Mouse (Mus musculus) midbrain, postnatal 0 days (tissue): Measurements from ENCODE around the gene Ano6. TPM values are rescaled to one million over a fixed set of nuclear protein-coding genes. Genes with fewer than 3 reads are reported as not detected.

Experiments
- ATAC-seq: fragments of 200-750 bp; cut with Nextera tagmentation; 2 replicates; pipeline ENCODE4 v1.8.0; 2017; ENCODE audit warnings: moderate number of reproducible peaks, mild to moderate bottlenecking, moderate TSS enrichment, moderate library complexity; ENCODE audit not compliant: low FRiP score
- DNase-seq: peaks from one replicate; pipeline ENCODE4 v3.0.0-alpha.2; 2015; ENCODE audit warnings: low spot score
- H3K27ac ChIP-seq: fragments of 300-500 bp; sonication (generic); 2 replicates; pipeline ENCODE4 v1.5.1; 2014; ENCODE audit warnings: low read depth, mild to moderate bottlenecking, low read length, mixed read lengths
- H3K27me3 ChIP-seq: fragments of 300-500 bp; sonication (generic); 2 replicates; pipeline ENCODE4 v1.6.1; 2014; ENCODE audit warnings: low read length, control low read depth, mixed read lengths; ENCODE audit not compliant: insufficient read depth
- H3K36me3 ChIP-seq: fragments of 300-500 bp; sonication (generic); 2 replicates; pipeline ENCODE4 v1.6.1; 2014; ENCODE audit warnings: low read length, control low read depth, mixed read lengths; ENCODE audit not compliant: insufficient read depth
- H3K4me1 ChIP-seq: fragments of 300-500 bp; sonication (generic); 2 replicates; pipeline ENCODE4 v1.6.1; 2014; ENCODE audit warnings: mild to moderate bottlenecking, control low read depth, antibody characterized with exemption, low read length, mixed read lengths; ENCODE audit not compliant: insufficient read depth
- H3K4me2 ChIP-seq: fragments of 300-500 bp; sonication (generic); 2 replicates; pipeline ENCODE4 v1.6.1; 2014; ENCODE audit warnings: low read depth, mild to moderate bottlenecking, low read length, mixed read lengths; ENCODE audit not compliant: poor library complexity, severe bottlenecking
- H3K4me3 ChIP-seq: fragments of 300-500 bp; sonication (generic); 2 replicates; pipeline ENCODE4 v1.5.1; 2014; ENCODE audit warnings: low read depth, mild to moderate bottlenecking, low read length, moderate library complexity
- H3K9ac ChIP-seq: fragments of 300-500 bp; sonication (generic); replicated peaks from 2 replicates; pipeline ENCODE4 v1.6.1; 2014; ENCODE audit warnings: mild to moderate bottlenecking, low read length, moderate library complexity, mixed read lengths; ENCODE audit not compliant: poor library complexity, severe bottlenecking
- H3K9me3 ChIP-seq: fragments of 300-500 bp; sonication (generic); 2 replicates; pipeline ENCODE4 v1.6.1; 2016; ENCODE audit warnings: low read length, control low read depth
- CTCF ChIP-seq: IDR thresholded peaks from 2 replicates; pipeline ENCODE4 v1.5.1; 2016; ENCODE audit warnings: antibody characterized with exemption, mild to moderate bottlenecking
- WGBS: fragments of 180-500 bp; shearing (Covaris S2); extraction: QIAGEN DNeasy Blood & Tissue Kit; methylation state at CpG from one replicate; pipeline ENCODE4 v1.1.7; 2014; 5-methylcytosine and 5-hydroxymethylcytosine counted together
- polyA plus RNA-seq: library from polyadenylated mRNA; unstranded; fragments of >200 nt; fragmentation: Nextera tagmentation; extraction: Ambion mirVana; gene quantifications from 2 replicates; pipeline ENCODE4 v1.2.1, GENCODE M21; 2015
- total RNA-seq: library from RNA; depleted of rRNA; stranded (reverse); fragments of >200 nt; gene quantifications from 2 replicates; pipeline ENCODE4 v1.2.3, GENCODE M21; 2014

The Ano6 gene
- total and polyA plus RNA-seq, 2 experiments from 2014 or later: 19.9 to 35.0 TPM

DNA sequence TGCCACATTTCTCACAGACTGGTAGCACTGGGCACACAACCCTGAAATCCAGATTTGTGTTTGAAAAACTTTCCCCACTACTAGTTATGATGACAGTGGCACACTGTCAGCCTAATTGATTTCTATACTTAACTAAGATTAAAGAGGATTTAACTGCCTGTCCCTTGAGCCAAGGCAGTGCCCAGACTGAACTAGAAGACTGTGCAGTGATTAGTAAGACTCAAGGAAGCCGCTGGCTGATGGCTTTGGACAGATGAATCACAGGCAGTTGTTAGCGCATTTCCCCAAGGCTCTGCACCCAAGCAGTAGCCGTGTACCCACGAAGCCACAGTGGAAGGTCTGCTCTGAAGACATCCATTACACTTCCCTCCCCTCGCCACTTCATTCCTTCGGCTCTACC is 138.4 kb downstream of the Ano6 start:
- Histone ChIP-seq H3K27me3 (no peaks in the 10 kb centered on the region), H3K4me2 (no peak overlapping the region), H3K4me3 (no peak overlapping the region), H3K4me1 (0 out of 2 replicates have a peak, but pooled peaks cover 6% of the 10 kb centered on the region), H3K9me3 (no peaks in the 10 kb centered on the region), H3K9ac (no peak overlapping the region), H3K36me3 (0 out of 2 replicates have a peak, but pooled peaks cover 4% of the 10 kb centered on the region), H3K27ac (no peak overlapping the region)
- no peak for DNase-seq
- WGBS: 90% methylated on average over 6 of the region's 6 CpGs
- ATAC-seq: no peak
- no peak for TF ChIP-seq CTCF

DNA sequence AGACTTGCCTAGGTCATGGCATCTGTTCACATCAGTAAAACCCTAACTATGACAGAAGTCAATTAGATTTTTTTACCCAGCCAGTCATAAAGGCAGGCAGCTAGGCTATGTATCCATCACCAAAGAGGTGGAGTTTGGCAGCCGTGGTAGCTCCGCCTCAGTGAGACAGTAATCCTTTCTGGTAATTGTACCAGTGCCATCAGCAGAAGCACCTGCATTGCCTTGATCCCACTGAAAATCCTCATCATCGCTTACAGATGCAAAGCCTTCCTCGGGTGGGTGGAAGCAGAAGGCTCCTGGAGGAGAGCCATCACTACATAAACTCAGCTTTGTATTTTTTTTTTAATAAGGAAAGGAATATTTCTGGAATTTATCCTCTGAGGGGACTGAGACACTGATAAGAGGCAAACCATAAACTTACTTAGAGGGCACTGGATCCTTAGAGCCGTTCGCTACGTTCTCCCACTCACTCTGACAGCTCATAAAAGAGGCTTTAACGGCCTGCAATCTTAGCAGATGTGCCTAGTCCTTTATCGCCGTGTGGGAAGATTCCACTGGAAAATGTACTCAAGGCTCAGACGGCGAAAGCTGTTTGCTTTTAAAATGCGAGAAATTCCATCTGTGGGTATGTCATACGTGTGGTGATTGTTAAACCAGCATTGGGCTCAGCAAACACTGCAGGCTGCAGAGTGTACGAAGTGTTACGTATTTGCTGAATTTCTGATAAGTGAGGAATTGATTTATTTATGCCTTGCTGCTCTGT is 140.6 kb downstream of the Ano6 start:
- 66% methylated on average over 16 of the region's 16 CpGs for WGBS
- 0 out of 2 replicates have a peak, but pooled peaks cover 4% of the 10 kb centered on the region for H3K36me3 ChIP-seq
- H3K4me1 ChIP-seq: no peaks in the 10 kb centered on the region
- no peaks in the 10 kb centered on the region for H3K27me3 ChIP-seq
- H3K9ac ChIP-seq: 0 out of 2 replicates have a peak overlapping the region, but pooled peaks have one; percentile 24
- H3K27ac ChIP-seq: peak overlapping the region; percentile 43; the same call in 1 of the 2 replicates
- H3K9me3 ChIP-seq: no peaks in the 10 kb centered on the region
- H3K4me3 ChIP-seq: no peak overlapping the region
- DNase-seq: peak; percentile 16
- no peak for TF ChIP-seq CTCF
- H3K4me2 ChIP-seq: no peak overlapping the region
- no peak for ATAC-seq

- peak; percentile 75 for DNase-seq
Measured at GRCm38 (mm10) chr15:95932358-95932757, 141.7 kb downstream of the Ano6 start.

DNA sequence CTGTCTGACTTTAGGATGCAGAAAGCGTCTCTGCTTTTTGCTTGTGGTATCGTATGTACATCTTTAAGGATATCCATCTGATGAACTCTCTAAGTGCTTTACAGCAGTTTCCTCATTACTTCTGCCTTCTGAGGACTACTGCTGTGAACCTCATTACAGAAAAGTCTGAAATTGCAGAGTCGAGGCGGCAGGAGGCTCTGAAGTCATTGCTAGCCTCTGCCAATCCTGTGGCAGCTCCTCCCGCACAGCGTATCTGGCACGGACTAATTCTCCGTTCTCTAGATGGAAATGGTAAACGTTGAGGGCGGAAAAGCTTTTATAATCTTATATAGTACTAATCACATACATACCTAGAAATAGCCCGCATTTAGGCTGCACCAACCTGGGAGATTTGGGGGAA is 144.5 kb downstream of the Ano6 start:
- Histone ChIP-seq H3K9ac (no peak overlapping the region), H3K27ac (no peak overlapping the region), H3K27me3 (no peaks in the 10 kb centered on the region), H3K4me3 (no peak overlapping the region), H3K4me2 (no peak overlapping the region), H3K36me3 (peaks cover 10% of the 10 kb centered on the region; the same call in 1 of the 2 replicates), H3K4me1 (no peaks in the 10 kb centered on the region), H3K9me3 (no peaks in the 10 kb centered on the region)
- TF ChIP-seq CTCF: no peak
- peak; percentile 71 for DNase-seq
- no peak for ATAC-seq
- WGBS: 62% methylated on average over 11 of the region's 11 CpGs

More at GRCm38 (mm10) chr15:95932358-95932757, 141.7 kb downstream of the Ano6 start:
- TF ChIP-seq CTCF: no peak
- Histone ChIP-seq H3K36me3 (0 out of 2 replicates have a peak, but pooled peaks cover 4% of the 10 kb centered on the region), H3K9me3 (no peaks in the 10 kb centered on the region), H3K9ac (no peak overlapping the region), H3K27me3 (no peaks in the 10 kb centered on the region), H3K4me3 (no peak overlapping the region), H3K4me1 (no peaks in the 10 kb centered on the region), H3K27ac (peak overlapping the region; percentile 2; the same call in 1 of the 2 replicates), H3K4me2 (no peak overlapping the region)
- ATAC-seq: 0 out of 2 replicates have a peak, but pooled peaks have one; percentile 44
- 77% methylated on average over 5 of the region's 5 CpGs for WGBS

- Histone ChIP-seq H3K27ac (no peak overlapping the region), H3K9me3 (no peaks in the 10 kb centered on the region), H3K27me3 (no peaks in the 10 kb centered on the region), H3K9ac (no peak overlapping the region), H3K4me3 (no peak overlapping the region), H3K4me2 (no peak overlapping the region), H3K36me3 (peaks cover 15% of the 10 kb centered on the region), H3K4me1 (0 out of 2 replicates have a peak, but pooled peaks cover 2% of the 10 kb centered on the region)
- ATAC-seq (no peak), DNase-seq (no peak)
- TF ChIP-seq CTCF: peak; percentile 61
- 60% methylated on average over 4 of the region's 4 CpGs for WGBS
Measured at GRCm38 (mm10) chr15:95943470-95943869, 152.8 kb downstream of the Ano6 start.

GRCm38 (mm10) chr15:95944299-95944698 is 153.7 kb downstream of the Ano6 start:
- Histone ChIP-seq H3K9ac (no peak overlapping the region), H3K4me3 (no peak overlapping the region), H3K27ac (no peak overlapping the region), H3K36me3 (peaks cover 13% of the 10 kb centered on the region), H3K9me3 (no peaks in the 10 kb centered on the region), H3K4me2 (no peak overlapping the region), H3K27me3 (no peaks in the 10 kb centered on the region), H3K4me1 (0 out of 2 replicates have a peak, but pooled peaks cover 2% of the 10 kb centered on the region)
- TF ChIP-seq CTCF: no peak
- DNase-seq: no peak
- no peak for ATAC-seq
- WGBS: 56% methylated on average over 6 of the region's 6 CpGs
